Mouse (Mus musculus) stomach, embryonic 15.5 days (tissue): ENCODE measurements around the gene Tmem52. TPM values are rescaled to one million over a fixed set of nuclear protein-coding genes. Genes with fewer than 3 reads are reported as not detected.

Source experiments
- polyA plus RNA-seq: library from polyadenylated mRNA; unstranded; fragments of >200 nt; fragmentation: Nextera tagmentation; extraction: Ambion mirVana; gene quantifications from 2 replicates; pipeline ENCODE4 v1.2.1, GENCODE M21; 2015

The Tmem52 gene
- polyA plus RNA-seq, 1 experiment from 2014 or later: 0.28 TPM

Other genes starting within 250 kb of the Tmem52 start
- gene Ski, start 246.5 kb upstream of the Tmem52 start, polyA plus RNA-seq: 16.2 and 16.6 TPM in 2 replicates
- 64.5 and 65.8 TPM in 2 replicates for gene Faap20, start 219.3 kb upstream of the Tmem52 start, polyA plus RNA-seq
- 17.9 and 18.3 TPM in 2 replicates for gene Prkcz, start 107.8 kb upstream of the Tmem52 start, polyA plus RNA-seq
- 0.06 TPM in 1 of 2 replicates, not detected in the other for gene Gabrd, start 71.0 kb upstream of the Tmem52 start, polyA plus RNA-seq
- gene Cfap74, start 59.9 kb upstream of the Tmem52 start, polyA plus RNA-seq: 1.5 and 2.1 TPM in 2 replicates
- gene Gnb1, start 22.2 kb downstream of the Tmem52 start, polyA plus RNA-seq: 446 and 447 TPM in 2 replicates
- 79.7 and 83.2 TPM in 2 replicates for gene Nadk, start 93.3 kb downstream of the Tmem52 start, polyA plus RNA-seq
- 6.9 and 7.9 TPM in 2 replicates for gene Slc35e2, start 132.3 kb downstream of the Tmem52 start, polyA plus RNA-seq
- 56.7 and 59.8 TPM in 2 replicates for gene Cdk11b, start 155.7 kb downstream of the Tmem52 start, polyA plus RNA-seq
- gene Gm10563, start 176.3 kb downstream of the Tmem52 start, polyA plus RNA-seq: not detected in 2 replicates
- gene Mmp23, start 184.3 kb downstream of the Tmem52 start, polyA plus RNA-seq: 39.6 and 42.0 TPM in 2 replicates
- 23.3 and 24.1 TPM in 2 replicates for gene Mib2, start 200.1 kb downstream of the Tmem52 start, polyA plus RNA-seq
- 9.0 and 10.0 TPM in 2 replicates for gene Fndc10, start 225.2 kb downstream of the Tmem52 start, polyA plus RNA-seq
- 141 and 152 TPM in 2 replicates for gene Ssu72, start 235.7 kb downstream of the Tmem52 start, polyA plus RNA-seq